Mouse (Mus musculus) MEL (cell line): ENCODE results near the gene Klri1. TPM values are rescaled to one million over a fixed set of nuclear protein-coding genes. Genes with fewer than 3 reads are reported as not detected.

Experiments
- DNase-seq: peaks from one replicate; pipeline ENCODE4 v3.0.0; 2011; ENCODE audit warnings: low read depth, low spot score
- H3K27ac ChIP-seq: 2 replicates; pipeline ENCODE4 v1.5.1; 2012; ENCODE audit warnings: low read depth, mild to moderate bottlenecking, control low read depth, low read length, moderate library complexity; ENCODE audit not compliant: control insufficient read depth
- H3K27me3 ChIP-seq, 2 experiments: fragments of 150-350 bp in 1 of 2; sonication (generic) in 1 of 2; 2 replicates each; pipeline ENCODE4 v1.6.1; 2012; ENCODE audit warnings: low read length in 2 of 2, mild to moderate bottlenecking in 2 of 2, improper control_type of control experiment in 1 of 2, moderate library complexity in 1 of 2; ENCODE audit not compliant: insufficient read depth in 2 of 2, control insufficient read depth in 1 of 2
- H3K36me3 ChIP-seq, 2 experiments: 2 replicates each; pipeline ENCODE4 v1.6.1; 2012 to 2014; ENCODE audit warnings: low read length in 2 of 2, improper control_type of control experiment in 1 of 2, inconsistent platforms in 1 of 2, mild to moderate bottlenecking in 1 of 2; ENCODE audit not compliant: insufficient read depth in 2 of 2, control insufficient read depth in 1 of 2
- H3K4me1 ChIP-seq, 2 experiments: fragments of 150-350 bp in 1 of 2; sonication (generic) in 1 of 2; 2 replicates each; pipeline ENCODE4 v1.6.1; 2012; ENCODE audit warnings: low read length in 2 of 2, improper control_type of control experiment in 1 of 2, mild to moderate bottlenecking in 1 of 2; ENCODE audit not compliant: insufficient read depth in 2 of 2, control insufficient read depth in 1 of 2
- H3K4me3 ChIP-seq, 2 experiments: fragments of 150-350 bp in 1 of 2; sonication (generic) in 1 of 2; 2 replicates each; pipeline ENCODE4 v1.5.1; 2012; ENCODE audit warnings: low read depth in 2 of 2, low read length in 2 of 2, mild to moderate bottlenecking in 2 of 2, moderate library complexity in 2 of 2, control low read depth in 1 of 2, improper control_type of control experiment in 1 of 2; ENCODE audit not compliant: control insufficient read depth in 1 of 2, insufficient read depth in 1 of 2
- H3K79me2 ChIP-seq: 2 replicates; pipeline ENCODE4 v1.6.1; 2012; ENCODE audit warnings: mild to moderate bottlenecking, low read length, moderate library complexity; ENCODE audit not compliant: control insufficient read depth, poor library complexity, insufficient read depth
- H3K9ac ChIP-seq: 2 replicates; pipeline ENCODE4 v1.6.1; 2012; ENCODE audit warnings: low read depth, mild to moderate bottlenecking, control low read depth, low read length, moderate library complexity; ENCODE audit not compliant: control insufficient read depth, poor library complexity, severe bottlenecking
- H3K9me3 ChIP-seq: fragments of 150-350 bp; sonication (generic); replicated peaks from 2 replicates; pipeline ENCODE4 v1.6.1; 2012; ENCODE audit warnings: mild to moderate bottlenecking, low read length, improper control_type of control experiment, moderate library complexity; ENCODE audit not compliant: insufficient read depth
- BHLHE40 ChIP-seq: IDR thresholded peaks from 2 replicates; pipeline ENCODE4 v1.6.1; 2012; ENCODE audit warnings: low read depth, mild to moderate bottlenecking, inconsistent platforms, low read length, improper control_type of control experiment, borderline replicate concordance
- CHD1 ChIP-seq: IDR thresholded peaks from 2 replicates; pipeline ENCODE4 v1.6.1; 2012; ENCODE audit warnings: low read depth, mild to moderate bottlenecking, inconsistent platforms, low read length, improper control_type of control experiment
- ELF1 ChIP-seq: IDR thresholded peaks from 2 replicates; pipeline ENCODE4 v1.6.1; 2014; ENCODE audit warnings: low read depth, mild to moderate bottlenecking, inconsistent platforms, low read length, improper control_type of control experiment, moderate library complexity
- EP300 ChIP-seq, 2 experiments: IDR thresholded peaks; 2 replicates each; pipeline ENCODE4 v1.6.1; 2011; ENCODE audit warnings: improper control_type of control experiment in 2 of 2, low read length in 2 of 2, low read depth in 1 of 2, mild to moderate bottlenecking in 1 of 2
- GABPA ChIP-seq: IDR thresholded peaks from 2 replicates; pipeline ENCODE4 v1.6.1; 2012; ENCODE audit warnings: low read depth, mild to moderate bottlenecking, inconsistent platforms, low read length, improper control_type of control experiment, moderate library complexity
- GATA1 ChIP-seq: IDR thresholded peaks from 2 replicates; pipeline ENCODE4 v1.6.1; 2011; ENCODE audit warnings: low read depth, low read length, improper control_type of control experiment
- JUND ChIP-seq: IDR thresholded peaks from 2 replicates; pipeline ENCODE4 v1.6.1; 2011; ENCODE audit warnings: low read depth, mild to moderate bottlenecking, improper control_type of control experiment, low read length
- KAT2A ChIP-seq: conservative IDR thresholded peaks from 2 replicates; pipeline ENCODE4 v1.6.1; 2012; ENCODE audit warnings: low read depth, low read length, improper control_type of control experiment, inconsistent platforms
- MAFK ChIP-seq: IDR thresholded peaks from 2 replicates; pipeline ENCODE4 v1.6.1; 2011; ENCODE audit warnings: low read depth, mild to moderate bottlenecking, low read length, improper control_type of control experiment, borderline replicate concordance
- MAX ChIP-seq: IDR thresholded peaks from 2 replicates; pipeline ENCODE4 v1.6.1; 2011; ENCODE audit warnings: low read length, improper control_type of control experiment
- MEF2A ChIP-seq: IDR thresholded peaks from 2 replicates; pipeline ENCODE4 v1.6.1; 2014; ENCODE audit warnings: low read depth, mild to moderate bottlenecking, inconsistent platforms, low read length, improper control_type of control experiment; ENCODE audit not compliant: poor library complexity, insufficient replicate concordance, severe bottlenecking; ENCODE audit errors: extremely low read depth
- MXI1 ChIP-seq: IDR thresholded peaks from 2 replicates; pipeline ENCODE4 v1.6.1; 2011; ENCODE audit warnings: mild to moderate bottlenecking, low read depth, low read length, improper control_type of control experiment
- MYB ChIP-seq: IDR thresholded peaks from 2 replicates; pipeline ENCODE4 v1.6.1; 2011; ENCODE audit warnings: mild to moderate bottlenecking, low read depth, low read length, improper control_type of control experiment
- MYC ChIP-seq: IDR thresholded peaks from 2 replicates; pipeline ENCODE4 v1.6.1; 2011; ENCODE audit warnings: low read depth, mild to moderate bottlenecking, low read length, improper control_type of control experiment, moderate library complexity
- NELFE ChIP-seq: IDR thresholded peaks from 2 replicates; pipeline ENCODE4 v1.6.1; 2011; ENCODE audit warnings: low read depth, low read length, improper control_type of control experiment
- POLR2A ChIP-seq, 2 experiments: IDR thresholded peaks; 2 replicates each; pipeline ENCODE4 v1.6.1; 2011 to 2012; ENCODE audit warnings: low read length in 2 of 2, mild to moderate bottlenecking in 2 of 2, control low read depth in 1 of 2, improper control_type of control experiment in 1 of 2, low read depth in 1 of 2, moderate library complexity in 1 of 2; ENCODE audit not compliant: control insufficient read depth in 1 of 2, insufficient read depth in 1 of 2, poor library complexity in 1 of 2
- POLR2AphosphoS5 ChIP-seq: IDR thresholded peaks from 2 replicates; pipeline ENCODE4 v1.6.1; 2012; ENCODE audit warnings: low read depth, borderline replicate concordance, mild to moderate bottlenecking, inconsistent platforms, low read length, moderate library complexity, mixed read lengths
- RCOR1 ChIP-seq: IDR thresholded peaks from 2 replicates; pipeline ENCODE4 v1.6.1; 2012; ENCODE audit warnings: low read depth, mild to moderate bottlenecking, inconsistent platforms, low read length, improper control_type of control experiment
- SIN3A ChIP-seq: IDR thresholded peaks from 2 replicates; pipeline ENCODE4 v1.6.1; 2012; ENCODE audit warnings: low read length, improper control_type of control experiment, inconsistent platforms
- TAL1 ChIP-seq: IDR thresholded peaks from 2 replicates; pipeline ENCODE4 v1.6.1; 2012; ENCODE audit warnings: mild to moderate bottlenecking, inconsistent platforms, low read length, moderate library complexity, mixed read lengths
- TBP ChIP-seq: IDR thresholded peaks from 2 replicates; pipeline ENCODE4 v1.8.0; 2011; ENCODE audit warnings: low read depth, low read length, improper control_type of control experiment
- TCF12 ChIP-seq: IDR thresholded peaks from 2 replicates; pipeline ENCODE4 v1.6.1; 2014; ENCODE audit warnings: low read depth, mild to moderate bottlenecking, inconsistent platforms, low read length, improper control_type of control experiment, moderate library complexity
- UBTF ChIP-seq: IDR thresholded peaks from 2 replicates; pipeline ENCODE4 v1.6.1; 2012; ENCODE audit warnings: low read depth, mild to moderate bottlenecking, inconsistent platforms, low read length, improper control_type of control experiment, moderate library complexity, borderline replicate concordance; ENCODE audit not compliant: insufficient read depth
- USF2 ChIP-seq, 2 experiments: IDR thresholded peaks; 2 replicates each; pipeline ENCODE4 v1.6.1; 2011 to 2012; ENCODE audit warnings: improper control_type of control experiment in 2 of 2, low read length in 2 of 2, borderline replicate concordance in 1 of 2, inconsistent platforms in 1 of 2, low read depth in 1 of 2, mild to moderate bottlenecking in 1 of 2; ENCODE audit not compliant: insufficient read depth in 1 of 2
- polyA plus RNA-seq, 2 experiments: library from polyadenylated mRNA; stranded (reverse) in 1 of 2; unstranded in 1 of 2; fragments of >175 nt in 1 of 2; fragments of >200 nt in 1 of 2; gene quantifications; 2 replicates each; pipeline versions ENCODE4 v1.2.1 to v1.2.4; 2012; ENCODE audit warnings: low replicate concordance in 2 of 2, low read depth in 1 of 2; ENCODE audit not compliant: insufficient read length in 2 of 2, insufficient read depth in 1 of 2, missing spikeins in 1 of 2
- total RNA-seq: library from RNA; depleted of rRNA; stranded (reverse); fragments of 300-350 nt; gene quantifications from 2 replicates; pipeline ENCODE4 v1.2.3, GENCODE M21; 2012

Gene Klri1
- total and polyA plus RNA-seq, 3 experiments = not detected

DNA sequence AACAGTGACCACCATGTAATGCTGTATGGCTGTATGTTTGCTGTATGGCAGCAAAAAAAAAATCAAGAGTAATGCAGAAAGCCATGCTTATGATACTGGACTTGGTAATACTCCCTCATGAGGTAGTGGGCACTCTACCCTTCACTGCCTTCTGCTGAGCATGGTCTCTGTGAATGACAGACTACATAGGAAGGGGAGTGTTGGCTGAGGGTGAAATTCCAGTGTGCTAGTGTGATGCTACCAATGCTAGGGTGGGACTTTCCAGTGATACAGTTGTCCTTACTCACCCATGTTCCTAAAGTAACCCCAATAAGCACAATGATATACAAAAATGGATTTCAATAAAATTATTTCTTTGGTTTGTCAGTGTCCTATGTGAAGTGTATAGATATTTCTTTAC, 19.5 kb upstream of the Klri1 start:
- no peak for DNase-seq
- H3K9ac ChIP-seq = no peak overlapping the region
- no peaks in the 10 kb centered on the region for H3K79me2 ChIP-seq
- TF ChIP-seq EP300 (IDR thresholded peaks at IDR 0.05; ENCODE audit: low read depth in 1 of 2, low read length in 2 of 2) (no peak), MEF2A (no peak), TAL1 (no peak), RCOR1 (no peak), TBP (no peak), MAX (no peak), POLR2AphosphoS5 (no peak), SIN3A (no peak), BHLHE40 (no peak), UBTF (no peak), GATA1 (no peak), CHD1 (no peak), NELFE (no peak), MYC (no peak), TCF12 (no peak), POLR2A (IDR thresholded peaks at IDR 0.05; ENCODE audit: control insufficient read depth in 1 of 2, insufficient read depth in 1 of 2, low read depth in 1 of 2, low read length in 2 of 2, poor library complexity in 1 of 2) (no peak), MAFK (no peak), MYB (no peak)
- H3K4me1 ChIP-seq = no peaks in the 10 kb centered on the region
- H3K9me3 ChIP-seq = no peaks in the 10 kb centered on the region
- no peaks in the 10 kb centered on the region for H3K27me3 ChIP-seq
- no peak overlapping the region for H3K27ac ChIP-seq
- no peaks in the 10 kb centered on the region for H3K36me3 ChIP-seq
- H3K4me3 ChIP-seq = no peak overlapping the region

DNA sequence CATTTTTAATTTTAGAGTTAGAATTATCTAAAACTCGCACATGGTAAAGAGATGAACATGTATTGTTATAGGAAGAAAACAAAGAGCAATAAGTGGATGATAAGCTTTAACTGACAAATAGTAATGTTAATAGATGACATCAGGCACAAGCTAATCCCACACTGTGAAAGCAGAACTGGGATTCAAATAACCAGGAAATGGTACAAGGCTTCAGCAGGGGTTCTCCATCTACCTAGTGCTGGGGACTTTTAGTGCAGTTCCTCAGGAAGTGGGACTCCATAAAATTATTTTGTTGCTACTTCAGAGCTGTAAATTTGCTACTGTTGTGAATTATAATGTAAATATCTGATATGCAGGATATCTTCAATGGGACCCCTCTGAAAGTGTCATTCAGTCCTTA, 10.3 kb upstream of the Klri1 start:
- H3K9ac ChIP-seq = no peak overlapping the region
- H3K79me2 ChIP-seq = no peaks in the 10 kb centered on the region
- DNase-seq = no peak
- H3K27me3 ChIP-seq = no peaks in the 10 kb centered on the region
- H3K4me3 ChIP-seq = no peak overlapping the region
- no peak for TF ChIP-seq GABPA
- TF ChIP-seq KAT2A = no peak
- TF ChIP-seq POLR2AphosphoS5 = no peak
- no peak for TF ChIP-seq MXI1
- TF ChIP-seq JUND = no peak
- no peak for TF ChIP-seq MAFK
- no peak for TF ChIP-seq POLR2A (IDR thresholded peaks at IDR 0.05; ENCODE audit: control insufficient read depth in 1 of 2, insufficient read depth in 1 of 2, low read depth in 1 of 2, low read length in 2 of 2, poor library complexity in 1 of 2)
- no peak for TF ChIP-seq USF2 (IDR thresholded peaks at IDR 0.05; ENCODE audit: borderline replicate concordance in 1 of 2, insufficient read depth in 1 of 2, low read depth in 1 of 2, low read length in 2 of 2)
- no peak for TF ChIP-seq MYB
- no peak for TF ChIP-seq SIN3A
- no peak for TF ChIP-seq ELF1
- TF ChIP-seq, all 39 proteins: peak for 0
- Histone ChIP-seq H3K27ac (no peak overlapping the region), H3K4me1 (no peaks in the 10 kb centered on the region), H3K36me3 (no peaks in the 10 kb centered on the region), H3K9me3 (no peaks in the 10 kb centered on the region)
